Mouse (Mus musculus): ENCODE results near the gene Krt39. TPM values are rescaled to one million over a fixed set of nuclear protein-coding genes. Genes with fewer than 3 reads are reported as not detected.

Krt39 gene
- polyA plus RNA-seq, 1 experiment from 2014 or later = not detected

GRCm38 (mm10) chr11:99539721-99540120, 18.6 kb upstream of the Krt39 start:
- WGBS = 65% methylated on average over 9 of the region's 9 CpGs
- no peaks in the 10 kb centered on the region for H3K9me3 ChIP-seq (ENCODE audit: control insufficient read depth, low read length)
- H3K27me3 ChIP-seq (replicated peaks; ENCODE audit: control insufficient read depth, insufficient read depth, low read length) = no peaks in the 10 kb centered on the region
- no peak overlapping the region for H3K9ac ChIP-seq (ENCODE audit: low read depth, low read length)
- H3K27ac ChIP-seq (ENCODE audit: low read length) = no peak overlapping the region
- no peak overlapping the region for H3K4me3 ChIP-seq (ENCODE audit: low read length)
- no peak for ATAC-seq
- no peak overlapping the region for H3K4me2 ChIP-seq (ENCODE audit: low read depth, low read length)
- no peaks in the 10 kb centered on the region for H3K4me1 ChIP-seq (ENCODE audit: control insufficient read depth, insufficient read depth, low read length)
- H3K36me3 ChIP-seq (ENCODE audit: control insufficient read depth, insufficient read depth, low read length) = no peaks in the 10 kb centered on the region

- ATAC-seq = peak; percentile 52; the same call in 1 of the 2 replicates
- H3K27ac ChIP-seq (ENCODE audit: low read length) = no peak overlapping the region
- H3K4me2 ChIP-seq (ENCODE audit: low read depth, low read length) = no peak overlapping the region
- H3K4me1 ChIP-seq (ENCODE audit: control insufficient read depth, insufficient read depth, low read length) = no peaks in the 10 kb centered on the region
- no peaks in the 10 kb centered on the region for H3K36me3 ChIP-seq (ENCODE audit: control insufficient read depth, insufficient read depth, low read length)
- no peak overlapping the region for H3K9ac ChIP-seq (ENCODE audit: low read depth, low read length)
- no peak overlapping the region for H3K4me3 ChIP-seq (ENCODE audit: low read length)
- WGBS = 63% methylated on average over 8 of the region's 8 CpGs
- no peaks in the 10 kb centered on the region for H3K27me3 ChIP-seq (replicated peaks; ENCODE audit: control insufficient read depth, insufficient read depth, low read length)
- H3K9me3 ChIP-seq (ENCODE audit: control insufficient read depth, low read length) = no peaks in the 10 kb centered on the region
These were observed 7.0 kb downstream of the Krt39 start for GRCm38 (mm10) chr11:99514098-99514497.

- H3K27ac ChIP-seq (ENCODE audit: low read length) = no peak overlapping the region
- H3K4me1 ChIP-seq (ENCODE audit: control insufficient read depth, insufficient read depth, low read length) = no peaks in the 10 kb centered on the region
- H3K4me2 ChIP-seq (ENCODE audit: low read depth, low read length) = no peak overlapping the region
- 81% methylated on average over 9 of the region's 9 CpGs for WGBS
- no peaks in the 10 kb centered on the region for H3K9me3 ChIP-seq (ENCODE audit: control insufficient read depth, low read length)
- H3K9ac ChIP-seq (ENCODE audit: low read depth, low read length) = no peak overlapping the region
- no peaks in the 10 kb centered on the region for H3K36me3 ChIP-seq (ENCODE audit: control insufficient read depth, insufficient read depth, low read length)
- ATAC-seq = no peak
- no peak overlapping the region for H3K4me3 ChIP-seq (ENCODE audit: low read length)
- H3K27me3 ChIP-seq (replicated peaks; ENCODE audit: control insufficient read depth, insufficient read depth, low read length) = no peaks in the 10 kb centered on the region
These were observed 20.9 kb downstream of the Krt39 start for GRCm38 (mm10) chr11:99500095-99500805.

DNA sequence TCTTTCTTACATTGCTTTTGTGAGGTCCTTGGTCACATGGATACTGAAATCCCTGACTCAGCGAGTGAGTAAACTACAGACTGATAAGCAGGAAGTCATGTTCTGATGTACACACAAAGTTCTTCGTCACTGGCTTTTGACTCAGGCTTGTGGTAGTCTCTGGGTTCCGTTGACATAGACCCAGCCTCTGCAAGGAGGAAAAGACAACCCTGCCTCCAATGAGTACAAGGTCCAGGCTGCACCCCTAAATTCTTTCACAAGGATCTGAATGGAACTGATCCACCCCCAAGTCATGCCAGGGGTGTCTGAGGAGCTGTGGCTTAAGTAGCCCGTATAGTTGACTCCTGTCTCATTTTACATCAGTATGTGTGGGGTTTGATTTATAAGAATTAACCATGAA, 24.7 kb downstream of the Krt39 start:
- 60% methylated on average over 4 of the region's 4 CpGs for WGBS
- Histone ChIP-seq H3K4me3 (ENCODE audit: low read length) (no peak overlapping the region), H3K9ac (ENCODE audit: low read depth, low read length) (no peak overlapping the region), H3K4me2 (ENCODE audit: low read depth, low read length) (no peak overlapping the region), H3K27ac (ENCODE audit: low read length) (no peak overlapping the region), H3K27me3 (replicated peaks; ENCODE audit: control insufficient read depth, insufficient read depth, low read length) (no peaks in the 10 kb centered on the region), H3K4me1 (ENCODE audit: control insufficient read depth, insufficient read depth, low read length) (peaks cover 6% of the 10 kb centered on the region), H3K36me3 (ENCODE audit: control insufficient read depth, insufficient read depth, low read length) (no peaks in the 10 kb centered on the region), H3K9me3 (ENCODE audit: control insufficient read depth, low read length) (no peaks in the 10 kb centered on the region)
- ATAC-seq = peak; percentile 34; the same call in 1 of the 2 replicates

GRCm38 (mm10) chr11:99494741-99495140, 26.4 kb downstream of the Krt39 start:
- 85% methylated on average over 4 of the region's 4 CpGs for WGBS
- no peak overlapping the region for H3K9ac ChIP-seq (ENCODE audit: low read depth, low read length)
- peaks cover 12% of the 10 kb centered on the region for H3K4me1 ChIP-seq (ENCODE audit: control insufficient read depth, insufficient read depth, low read length)
- H3K4me3 ChIP-seq (ENCODE audit: low read length) = no peak overlapping the region
- no peaks in the 10 kb centered on the region for H3K27me3 ChIP-seq (replicated peaks; ENCODE audit: control insufficient read depth, insufficient read depth, low read length)
- H3K4me2 ChIP-seq (ENCODE audit: low read depth, low read length) = no peak overlapping the region
- no peak for ATAC-seq
- H3K27ac ChIP-seq (ENCODE audit: low read length) = no peak overlapping the region
- no peaks in the 10 kb centered on the region for H3K36me3 ChIP-seq (ENCODE audit: control insufficient read depth, insufficient read depth, low read length)
- no peaks in the 10 kb centered on the region for H3K9me3 ChIP-seq (ENCODE audit: control insufficient read depth, low read length)

- peaks cover 18% of the 10 kb centered on the region for H3K4me1 ChIP-seq (ENCODE audit: control insufficient read depth, insufficient read depth, low read length)
- no peak overlapping the region for H3K4me3 ChIP-seq (ENCODE audit: low read length)
- no peaks in the 10 kb centered on the region for H3K27me3 ChIP-seq (replicated peaks; ENCODE audit: control insufficient read depth, insufficient read depth, low read length)
- 32% methylated on average over 5 of the region's 5 CpGs for WGBS
- ATAC-seq = no peak
- no peak overlapping the region for H3K4me2 ChIP-seq (ENCODE audit: low read depth, low read length)
- no peak overlapping the region for H3K9ac ChIP-seq (ENCODE audit: low read depth, low read length)
- H3K36me3 ChIP-seq (ENCODE audit: control insufficient read depth, insufficient read depth, low read length) = no peaks in the 10 kb centered on the region
- H3K27ac ChIP-seq (ENCODE audit: low read length) = peak overlapping the region; percentile 34
- H3K9me3 ChIP-seq (ENCODE audit: control insufficient read depth, low read length) = no peaks in the 10 kb centered on the region
These were observed 27.6 kb downstream of the Krt39 start for GRCm38 (mm10) chr11:99493574-99493850.

DNA sequence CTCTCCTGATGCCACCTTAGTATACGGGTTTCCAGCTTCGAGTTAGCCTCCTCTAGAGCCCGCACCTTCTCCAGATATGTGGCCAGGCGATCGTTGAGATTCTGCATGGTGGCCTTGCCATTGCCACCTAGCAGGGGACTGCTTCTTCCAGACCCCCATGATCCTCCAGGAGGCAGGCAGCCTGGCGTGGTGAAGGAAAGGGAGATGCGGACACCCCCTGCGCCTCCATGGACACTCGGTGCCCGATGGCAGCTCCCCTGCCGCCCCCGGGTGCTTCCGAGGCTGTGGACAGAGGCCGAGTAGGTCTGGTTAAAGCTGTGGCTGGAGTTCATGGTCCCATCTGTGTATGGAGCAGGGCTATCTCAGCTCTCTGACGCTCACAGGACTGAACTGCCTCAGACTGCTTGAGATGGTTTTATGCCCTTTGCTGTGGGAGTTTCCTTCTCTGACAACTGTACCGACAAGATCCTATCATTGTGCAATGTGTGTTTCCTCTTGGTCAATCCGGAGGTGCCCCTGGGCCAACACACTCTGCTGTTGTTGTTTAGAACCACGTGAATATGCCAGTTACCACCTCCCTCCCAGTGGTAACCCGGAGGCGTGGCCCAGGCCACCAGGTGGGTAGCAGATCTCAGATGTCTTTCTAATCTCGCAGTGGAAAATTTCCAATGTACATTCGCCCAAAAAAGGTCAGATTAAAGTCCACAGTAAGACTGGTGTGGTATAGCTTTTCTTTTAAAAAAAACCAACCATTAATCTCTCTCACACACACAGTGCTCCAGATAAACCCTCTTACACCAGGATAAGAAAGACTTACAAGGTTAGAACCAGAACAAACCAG, 28.2 kb downstream of the Krt39 start, which contains the start of gene Krt23:
Gene Krt23 (minus strand): TSS at position 405 of the 841 bp plus-strand sequence.
- Histone ChIP-seq H3K36me3 (ENCODE audit: control insufficient read depth, insufficient read depth, low read length) (no peaks in the 10 kb centered on the region), H3K27ac (ENCODE audit: low read length) (peak within 1 kb of the TSS; percentile 80), H3K4me1 (ENCODE audit: control insufficient read depth, insufficient read depth, low read length) (peaks cover 19% of the 10 kb centered on the region), H3K9me3 (ENCODE audit: control insufficient read depth, low read length) (no peaks in the 10 kb centered on the region), H3K4me2 (ENCODE audit: low read depth, low read length) (peak within 1 kb of the TSS; percentile 24), H3K9ac (ENCODE audit: low read depth, low read length) (peak within 1 kb of the TSS; percentile 54), H3K27me3 (replicated peaks; ENCODE audit: control insufficient read depth, insufficient read depth, low read length) (no peaks in the 10 kb centered on the region), H3K4me3 (ENCODE audit: low read length) (peak within 1 kb of the TSS; percentile 2; the same call in 1 of the 2 replicates)
- whole genome bisulfite sequencing = 72% methylated on average over 22 of the region's 22 CpGs
- ATAC-seq = peak; percentile 71

DNA sequence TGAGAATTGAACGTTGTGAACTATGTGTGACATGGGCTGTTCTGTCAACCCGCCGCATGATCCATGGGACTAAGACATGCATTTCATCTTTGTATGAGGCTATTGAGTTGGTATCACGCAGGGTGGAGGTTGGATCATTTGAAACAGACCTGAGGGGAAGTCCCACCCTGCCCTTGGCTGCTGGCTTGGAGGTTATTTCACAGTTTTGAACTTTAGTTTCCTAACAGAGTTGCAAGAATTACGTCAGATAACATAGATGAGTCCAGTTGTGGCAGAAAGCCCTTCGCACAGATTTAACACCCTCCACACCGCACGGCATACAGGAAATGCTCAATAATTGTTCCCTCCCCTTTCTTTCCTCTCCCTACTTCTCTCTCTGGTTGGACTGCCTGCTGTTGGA, 30.1 kb downstream of the Krt39 start:
- no peak for ATAC-seq
- Histone ChIP-seq H3K27ac (ENCODE audit: low read length) (0 out of 2 replicates have a peak overlapping the region, but pooled peaks have one; percentile 31), H3K9me3 (ENCODE audit: control insufficient read depth, low read length) (no peaks in the 10 kb centered on the region), H3K4me3 (ENCODE audit: low read length) (no peak overlapping the region), H3K9ac (ENCODE audit: low read depth, low read length) (no peak overlapping the region), H3K4me1 (ENCODE audit: control insufficient read depth, insufficient read depth, low read length) (peaks cover 19% of the 10 kb centered on the region), H3K27me3 (replicated peaks; ENCODE audit: control insufficient read depth, insufficient read depth, low read length) (no peaks in the 10 kb centered on the region), H3K36me3 (ENCODE audit: control insufficient read depth, insufficient read depth, low read length) (no peaks in the 10 kb centered on the region), H3K4me2 (ENCODE audit: low read depth, low read length) (no peak overlapping the region)
- WGBS = 67% methylated on average over 8 of the region's 8 CpGs

DNA sequence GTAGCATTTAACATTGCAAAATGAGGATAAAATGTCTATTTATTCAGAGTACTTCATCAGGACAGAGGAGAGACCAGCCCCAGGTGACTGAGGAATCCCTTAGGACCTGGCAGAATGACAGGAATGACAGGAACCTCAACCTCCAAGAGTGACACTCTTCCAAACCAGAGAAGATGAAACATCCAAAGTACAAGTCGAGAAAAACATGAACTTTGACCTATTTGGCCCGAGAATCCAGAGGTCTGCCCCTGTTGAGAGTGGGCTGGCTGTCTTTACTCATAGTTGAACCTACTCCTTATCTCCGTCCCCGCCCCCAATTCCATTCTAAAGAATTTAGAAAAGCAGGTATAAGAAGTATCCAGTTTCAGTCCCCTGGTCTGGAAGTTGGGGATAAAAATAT, 30.5 kb downstream of the Krt39 start:
- WGBS = 52% methylated on average over 4 of the region's 4 CpGs
- Histone ChIP-seq H3K4me2 (ENCODE audit: low read depth, low read length) (no peak overlapping the region), H3K27me3 (replicated peaks; ENCODE audit: control insufficient read depth, insufficient read depth, low read length) (no peaks in the 10 kb centered on the region), H3K4me1 (ENCODE audit: control insufficient read depth, insufficient read depth, low read length) (peaks cover 19% of the 10 kb centered on the region), H3K9me3 (ENCODE audit: control insufficient read depth, low read length) (no peaks in the 10 kb centered on the region), H3K4me3 (ENCODE audit: low read length) (no peak overlapping the region), H3K27ac (ENCODE audit: low read length) (0 out of 2 replicates have a peak overlapping the region, but pooled peaks have one; percentile 31), H3K9ac (ENCODE audit: low read depth, low read length) (no peak overlapping the region), H3K36me3 (ENCODE audit: control insufficient read depth, insufficient read depth, low read length) (no peaks in the 10 kb centered on the region)
- no peak for ATAC-seq
